Mouse (Mus musculus): Measurements from ENCODE around the gene Gal3st4. TPM values are rescaled to one million over a fixed set of nuclear protein-coding genes. Genes with fewer than 3 reads are reported as not detected.

Gal3st4 gene
- polyA plus RNA-seq, 1 experiment from 2014 or later, result 1.6 TPM

- Histone ChIP-seq H3K9me3 (no peaks in the 10 kb centered on the region), H3K4me3 (no peak overlapping the region), H3K27ac (peak overlapping the region; percentile 31), H3K27me3 (ENCODE audit: insufficient read depth, poor library complexity, severe bottlenecking) (no peaks in the 10 kb centered on the region), H3K4me1 (peaks cover 69% of the 10 kb centered on the region), H3K36me3 (peaks cover 44% of the 10 kb centered on the region)
- no peak for DNase-seq (ENCODE audit: low spot score)
- WGBS, result 54% methylated on average over 7 of the region's 7 CpGs
Observed at GRCm38 (mm10) chr5:138258993-138259392, 13.6 kb downstream of the Gal3st4 start.

- 77% methylated on average over 6 of the region's 6 CpGs for WGBS
- Histone ChIP-seq H3K4me3 (no peak overlapping the region), H3K27ac (peak overlapping the region; percentile 31), H3K9me3 (no peaks in the 10 kb centered on the region), H3K36me3 (peaks cover 44% of the 10 kb centered on the region), H3K27me3 (ENCODE audit: insufficient read depth, poor library complexity, severe bottlenecking) (no peaks in the 10 kb centered on the region), H3K4me1 (peaks cover 68% of the 10 kb centered on the region)
- DNase-seq (ENCODE audit: low spot score), result peak; percentile 74
Observed at GRCm38 (mm10) chr5:138258542-138258941, 14.1 kb downstream of the Gal3st4 start.

DNA sequence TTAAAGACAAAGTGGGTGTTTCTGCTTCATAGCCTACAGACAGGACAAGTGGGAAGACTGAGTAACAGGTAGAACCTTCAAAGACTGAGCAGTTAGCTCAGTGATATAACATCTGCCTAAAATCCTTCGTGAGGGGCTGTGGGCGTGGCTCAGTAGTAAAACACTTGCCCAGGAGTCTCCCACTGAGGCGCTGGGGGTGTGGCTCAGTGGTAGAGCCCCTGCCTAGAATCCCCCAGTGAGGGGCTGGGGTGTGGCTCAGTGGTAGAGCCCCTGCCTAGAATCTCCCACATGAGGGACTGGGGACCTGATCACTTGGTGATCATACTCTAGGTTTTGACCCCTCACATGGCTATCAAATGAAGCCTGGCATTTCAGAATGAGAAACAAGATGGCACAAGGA is 14.6 kb downstream of the Gal3st4 start:
- Histone ChIP-seq H3K27ac (peak overlapping the region; percentile 31; the same call in 1 of the 2 replicates), H3K4me1 (peaks cover 63% of the 10 kb centered on the region)
- WGBS, result 87% methylated on average over 3 of the region's 3 CpGs

DNA sequence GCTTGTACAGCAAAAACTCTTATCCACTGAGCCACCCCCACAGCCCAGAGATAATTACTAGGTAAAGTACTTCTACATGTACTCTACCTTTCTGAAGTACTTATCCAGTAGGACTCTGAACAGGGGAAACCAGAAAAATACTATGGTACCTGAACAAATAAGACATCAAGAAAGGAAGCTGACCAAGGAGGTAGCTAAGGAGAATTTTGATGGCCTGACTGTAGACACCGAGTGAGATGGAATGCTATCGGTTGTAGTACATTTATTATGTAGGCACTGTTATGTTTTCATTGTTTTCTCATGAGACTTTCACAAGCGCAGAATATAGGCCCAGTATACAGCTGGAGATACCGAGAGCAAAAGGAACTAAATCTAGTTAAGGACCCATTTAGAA is 15.1 kb downstream of the Gal3st4 start:
- WGBS, result 93% methylated on average over 4 of the region's 4 CpGs
- Histone ChIP-seq H3K36me3 (peaks cover 44% of the 10 kb centered on the region), H3K4me3 (no peak overlapping the region), H3K27ac (no peak overlapping the region), H3K4me1 (peaks cover 58% of the 10 kb centered on the region), H3K27me3 (ENCODE audit: insufficient read depth, poor library complexity, severe bottlenecking) (no peaks in the 10 kb centered on the region), H3K9me3 (no peaks in the 10 kb centered on the region)
- no peak for DNase-seq (ENCODE audit: low spot score)

More for the DNA sequence above, 14.6 kb downstream of the Gal3st4 start:
- DNase-seq (ENCODE audit: low spot score), result no peak
- no peaks in the 10 kb centered on the region for H3K9me3 ChIP-seq
- H3K4me3 ChIP-seq, result no peak overlapping the region
- H3K36me3 ChIP-seq, result peaks cover 44% of the 10 kb centered on the region
- H3K27me3 ChIP-seq (ENCODE audit: insufficient read depth, poor library complexity, severe bottlenecking), result no peaks in the 10 kb centered on the region

GRCm38 (mm10) chr5:138256966-138257584 is 15.6 kb downstream of the Gal3st4 start:
- H3K9me3 ChIP-seq, result no peaks in the 10 kb centered on the region
- H3K4me3 ChIP-seq, result no peak overlapping the region
- peaks cover 53% of the 10 kb centered on the region for H3K4me1 ChIP-seq
- peaks cover 41% of the 10 kb centered on the region for H3K36me3 ChIP-seq
- no peaks in the 10 kb centered on the region for H3K27me3 ChIP-seq (ENCODE audit: insufficient read depth, poor library complexity, severe bottlenecking)
- WGBS, result 79% methylated on average over 10 of the region's 10 CpGs
- H3K27ac ChIP-seq, result no peak overlapping the region
- DNase-seq (ENCODE audit: low spot score), result no peak

DNA sequence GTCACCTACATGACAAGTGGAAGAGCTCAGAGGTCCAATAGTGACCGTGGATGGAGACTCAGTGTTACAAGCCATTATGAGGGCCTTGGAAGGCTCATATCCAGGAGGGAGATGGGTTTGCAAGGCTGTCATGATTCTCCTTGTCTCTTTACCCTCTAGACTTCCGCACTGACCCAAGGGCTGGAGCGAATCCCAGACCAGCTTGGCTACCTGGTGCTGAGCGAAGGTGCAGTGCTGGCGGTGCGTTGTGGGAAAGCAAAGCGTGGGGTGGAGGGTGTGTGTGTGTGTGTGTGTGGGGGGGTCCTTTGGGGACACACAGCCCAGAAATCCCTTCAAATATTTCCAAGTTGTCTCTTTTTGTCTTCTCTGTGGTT is 16.6 kb downstream of the Gal3st4 start:
- peaks cover 43% of the 10 kb centered on the region for H3K4me1 ChIP-seq
- peaks cover 31% of the 10 kb centered on the region for H3K36me3 ChIP-seq
- H3K4me3 ChIP-seq, result peak overlapping the region; percentile 76
- WGBS, result 19% methylated on average over 7 of the region's 7 CpGs
- peak overlapping the region; percentile 87 for H3K27ac ChIP-seq
- no peaks in the 10 kb centered on the region for H3K9me3 ChIP-seq
- H3K27me3 ChIP-seq (ENCODE audit: insufficient read depth, poor library complexity, severe bottlenecking), result no peaks in the 10 kb centered on the region
- no peak for DNase-seq (ENCODE audit: low spot score)

DNA sequence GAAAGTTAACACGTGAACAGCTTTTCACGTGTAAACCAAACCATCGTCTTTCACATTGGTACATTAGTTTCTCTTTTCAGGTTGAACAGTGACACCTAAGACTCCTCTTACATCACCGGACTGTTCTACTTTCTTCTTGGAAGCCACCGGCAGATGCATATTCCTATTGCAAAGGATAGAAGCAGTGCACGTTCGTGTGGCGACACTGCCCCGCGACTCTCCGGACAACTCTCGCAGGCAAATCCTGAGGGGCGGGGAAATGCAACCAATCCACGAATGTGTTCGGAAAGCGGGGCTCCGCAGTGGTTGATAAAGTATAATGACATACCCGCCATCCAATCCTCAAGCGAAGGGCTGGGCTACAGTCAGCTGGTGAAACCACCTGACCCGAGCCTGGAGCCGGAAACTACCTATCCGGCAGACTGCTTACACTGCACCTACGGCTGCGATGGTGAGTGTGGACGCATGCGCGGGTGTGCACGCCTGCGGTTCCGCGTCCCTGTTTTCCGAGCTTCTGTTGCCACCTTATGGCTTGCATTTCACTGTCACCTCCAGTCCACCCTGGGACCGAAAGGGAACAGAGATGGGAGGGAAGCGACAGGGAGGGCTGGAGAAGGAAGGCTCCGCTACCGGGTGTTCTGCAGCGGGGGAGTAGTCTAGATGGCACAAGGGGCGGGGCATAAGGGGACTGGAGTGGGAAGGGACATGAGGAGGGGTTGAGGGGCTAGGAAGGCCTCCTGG is 17.1 kb downstream of the Gal3st4 start, which contains the start of gene Lamtor4:
TSS of gene Lamtor4 (plus strand) at position 130 of the 741 bp plus-strand sequence.
- Histone ChIP-seq H3K4me3 (peak within 1 kb of the TSS; percentile 76), H3K27ac (peak within 1 kb of the TSS; percentile 87), H3K27me3 (ENCODE audit: insufficient read depth, poor library complexity, severe bottlenecking) (no peaks in the 10 kb centered on the region), H3K36me3 (peaks cover 26% of the 10 kb centered on the region), H3K9me3 (no peaks in the 10 kb centered on the region), H3K4me1 (peaks cover 38% of the 10 kb centered on the region)
- peak; percentile 99 for DNase-seq (ENCODE audit: low spot score)
- under 1% methylated on average over 38 of the region's 38 CpGs for WGBS

GRCm38 (mm10) chr5:138253061-138253460 is 19.6 kb downstream of the Gal3st4 start:
- Histone ChIP-seq H3K4me1 (peaks cover 13% of the 10 kb centered on the region), H3K36me3 (peaks cover 4% of the 10 kb centered on the region; the same call in 1 of the 2 replicates), H3K27me3 (ENCODE audit: insufficient read depth, poor library complexity, severe bottlenecking) (no peaks in the 10 kb centered on the region), H3K27ac (no peak overlapping the region), H3K9me3 (no peaks in the 10 kb centered on the region), H3K4me3 (no peak overlapping the region)
- no peak for DNase-seq (ENCODE audit: low spot score)
- WGBS, result 86% methylated on average over 3 of the region's 3 CpGs

GRCm38 (mm10) chr5:138251144-138251543 is 21.5 kb downstream of the Gal3st4 start:
- no peaks in the 10 kb centered on the region for H3K27me3 ChIP-seq (ENCODE audit: insufficient read depth, poor library complexity, severe bottlenecking)
- H3K4me3 ChIP-seq, result no peak overlapping the region
- H3K36me3 ChIP-seq, result no peaks in the 10 kb centered on the region
- no peak overlapping the region for H3K27ac ChIP-seq
- 79% methylated on average over 12 of the region's 12 CpGs for WGBS
- H3K4me1 ChIP-seq, result peaks cover 5% of the 10 kb centered on the region
- no peaks in the 10 kb centered on the region for H3K9me3 ChIP-seq
- no peak for DNase-seq (ENCODE audit: low spot score)

GRCm38 (mm10) chr5:138241511-138241910 is 31.1 kb downstream of the Gal3st4 start:
- no peak overlapping the region for H3K4me3 ChIP-seq
- H3K27me3 ChIP-seq (ENCODE audit: insufficient read depth, poor library complexity, severe bottlenecking), result no peaks in the 10 kb centered on the region
- H3K27ac ChIP-seq, result no peak overlapping the region
- WGBS, result 29% methylated on average over 2 of the region's 2 CpGs
- no peaks in the 10 kb centered on the region for H3K4me1 ChIP-seq
- no peaks in the 10 kb centered on the region for H3K9me3 ChIP-seq
- no peak for DNase-seq (ENCODE audit: low spot score)
- H3K36me3 ChIP-seq, result no peaks in the 10 kb centered on the region

GRCm38 (mm10) chr5:138234224-138234623 is 38.4 kb downstream of the Gal3st4 start:
- H3K4me3 ChIP-seq, result no peak overlapping the region
- no peak overlapping the region for H3K27ac ChIP-seq
- H3K4me1 ChIP-seq, result no peaks in the 10 kb centered on the region
- H3K27me3 ChIP-seq (ENCODE audit: insufficient read depth, poor library complexity, severe bottlenecking), result no peaks in the 10 kb centered on the region
- no peak for DNase-seq (ENCODE audit: low spot score)
- no peaks in the 10 kb centered on the region for H3K9me3 ChIP-seq
- H3K36me3 ChIP-seq, result no peaks in the 10 kb centered on the region

DNA sequence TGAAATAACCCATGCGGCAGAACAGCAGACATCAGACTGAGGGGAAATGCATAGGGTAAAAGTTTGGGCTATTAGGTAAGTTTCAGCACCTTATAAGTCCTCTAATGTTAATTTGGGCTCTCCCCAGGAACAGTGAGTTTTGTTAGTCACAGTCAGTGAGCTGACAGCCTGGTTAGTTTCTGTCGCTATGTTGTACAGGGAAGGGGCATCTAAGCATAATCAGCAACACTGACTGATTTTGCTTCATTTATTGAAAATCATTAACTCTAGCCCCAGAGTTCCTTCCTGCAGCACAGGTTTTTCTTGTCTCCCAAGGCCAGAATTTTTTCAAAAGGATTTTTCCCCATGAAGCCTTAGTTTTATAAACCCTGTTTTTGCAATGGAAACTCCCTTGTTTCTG is 38.9 kb downstream of the Gal3st4 start:
- no peaks in the 10 kb centered on the region for H3K27me3 ChIP-seq (ENCODE audit: insufficient read depth, poor library complexity, severe bottlenecking)
- no peak for DNase-seq (ENCODE audit: low spot score)
- 81% methylated on average over 2 of the region's 2 CpGs for WGBS
- H3K36me3 ChIP-seq, result no peaks in the 10 kb centered on the region
- H3K9me3 ChIP-seq, result no peaks in the 10 kb centered on the region
- H3K27ac ChIP-seq, result no peak overlapping the region
- H3K4me3 ChIP-seq, result no peak overlapping the region
- no peaks in the 10 kb centered on the region for H3K4me1 ChIP-seq

DNA sequence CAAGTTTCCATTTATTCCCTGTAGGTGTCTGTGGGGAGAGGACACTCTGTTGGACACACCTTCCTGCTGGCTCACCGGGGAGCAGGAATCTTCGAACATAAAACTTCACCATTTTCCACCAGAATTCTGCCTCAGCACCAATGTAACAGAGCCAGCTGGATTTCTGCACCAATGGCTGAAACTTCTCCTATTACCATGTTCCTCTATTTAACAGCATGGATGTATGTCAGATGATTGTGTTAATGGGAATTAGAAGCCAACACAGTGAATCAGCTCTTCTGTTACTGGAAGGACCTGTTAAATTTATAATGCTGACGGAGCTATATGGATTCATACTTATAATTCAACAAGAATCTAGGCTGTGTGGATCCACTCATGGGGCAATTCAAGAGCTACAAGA is 43.1 kb downstream of the Gal3st4 start:
- Histone ChIP-seq H3K4me3 (no peak overlapping the region), H3K9me3 (no peaks in the 10 kb centered on the region)
- 83% methylated on average over 3 of the region's 3 CpGs for WGBS

More for the DNA sequence above, 43.1 kb downstream of the Gal3st4 start:
- DNase-seq (ENCODE audit: low spot score), result no peak
- Histone ChIP-seq H3K27ac (no peak overlapping the region), H3K27me3 (ENCODE audit: insufficient read depth, poor library complexity, severe bottlenecking) (no peaks in the 10 kb centered on the region), H3K36me3 (no peaks in the 10 kb centered on the region), H3K4me1 (no peaks in the 10 kb centered on the region)

All from heart, embryonic 10.5 days (tissue).